Comparison of ENCODE assay signal across 10 mouse cellular contexts in genomic region chr7:35636874-35637273, GRCm38 (mm10). TPM values are rescaled to one million over a fixed set of nuclear protein-coding genes. Genes with fewer than 3 reads are reported as not detected.
DNase-seq lines count a peak whose midpoint lies in the region.
"Had no signal": no experiment of that assay in that cellular context is flagged by ENCODE, and none has a peak within 500 bp of the region (broad histone marks: within the 10 kb centered on the region; RNA-seq: fewer than 3 reads in every experiment).

No protein-coding gene starts in this region.

- peak; percentile 43 to 45 for DNase-seq in frontal cortex, adult 2 months (ENCODE audit: extremely low spot score in 1 of 2, low spot score in 1 of 2)
- no peak for DNase-seq in frontal cortex, postnatal 14 days (ENCODE audit: low spot score in 2 of 2)
- DNase-seq in right cerebral cortex, postnatal 36 days (ENCODE audit: low spot score in 2 of 2) = peak; percentile 30 to 44
- no peak for DNase-seq in right cerebral cortex, postnatal 25 days
- peak; percentile 27 for DNase-seq in telencephalon, adult 2 months (ENCODE audit: low read depth, low spot score)
- DNase-seq in cerebellum, postnatal 14 days = no peak
- DNase-seq: adrenal gland, adult 2 months; cerebellum, adult 11-12 months; cerebellum, adult 9-10 months had no signal

RNA-seq across cellular contexts. Expression of gene Pdcd5, which starts 10.4 kb away (rescaled TPM):
- 114 and 115 TPM in 2 replicates for polyA plus RNA-seq in frontal cortex, adult 2 months (2012; rRNA removed)

RNA-seq across cellular contexts. Expression of gene Ankrd27, which starts 50.8 kb away (rescaled TPM):
- 30.1 and 30.6 TPM in 2 replicates for polyA plus RNA-seq in frontal cortex, adult 2 months (2012; rRNA removed)

RNA-seq across cellular contexts. Expression of gene Rgs9bp, which starts 51.5 kb away (rescaled TPM):
- 0.16 and 0.19 TPM in 2 replicates for polyA plus RNA-seq in frontal cortex, adult 2 months (2012; rRNA removed)
- polyA plus RNA-seq: erythroblast, embryonic 14.5 days had no signal

Comparison
In these comparisons a context has a peak if more than half of its experiments do, and no peak if none do; other contexts are left out.
1. DNase-seq: peak in frontal cortex, adult 2 months (2 of 2), right cerebral cortex, postnatal 36 days (2 of 2) and telencephalon, adult 2 months (single experiment); none in frontal cortex, postnatal 14 days (0 of 2), right cerebral cortex, postnatal 25 days (single experiment) and cerebellum, postnatal 14 days (0 of 2).